Mouse (Mus musculus) liver, embryonic 14 days (tissue): Measurements from ENCODE around the gene Robo2. TPM values are rescaled to one million over a fixed set of nuclear protein-coding genes. Genes with fewer than 3 reads are reported as not detected.

ENCODE experiments used
- polyA plus RNA-seq: library from polyadenylated mRNA; depleted of rRNA; stranded (reverse); fragments of >200 nt; gene quantifications from 2 replicates; pipeline ENCODE4 v1.2.3, GENCODE M21; 2012; rRNA removed

The Robo2 gene
- polyA plus RNA-seq, result 2.6 and 2.8 TPM in 2 replicates

GRCm38 (mm10) chr16:74411481-74412251 lies at the start of gene Robo2:
Gene Robo2, minus strand, starts transcription at chr16:74411825.

